Mouse (Mus musculus) myocyte (in vitro differentiated cells): ENCODE data around the gene Scg3.
"Not testable (repeated sequence)": the region's sequence is repeated elsewhere in the genome, so short reads cannot be mapped to it uniquely, and the experiment has no call there.

Source experiments
- CEBPB ChIP-seq: IDR thresholded peaks from 2 replicates; pipeline ENCODE4 v1.6.1; 2011; ENCODE audit warnings: mild to moderate bottlenecking, moderate library complexity; ENCODE audit not compliant: poor library complexity, insufficient read depth, severe bottlenecking
- E2F4 ChIP-seq: IDR thresholded peaks from one replicate; pipeline ENCODE4 v1.6.1; 2011; ENCODE audit warnings: mild to moderate bottlenecking, control low read depth, moderate library complexity; ENCODE audit not compliant: insufficient read depth
- MAX ChIP-seq: IDR thresholded peaks from one replicate; pipeline ENCODE4 v1.6.1; 2011; ENCODE audit warnings: low read depth, mild to moderate bottlenecking, control low read depth
- MYOD1 ChIP-seq, 3 experiments: IDR thresholded peaks; one replicate each; pipeline ENCODE4 v1.6.1; 2011; ENCODE audit warnings: control low read depth in 2 of 3, low read depth in 2 of 3, mild to moderate bottlenecking in 2 of 3, moderate library complexity in 1 of 3; ENCODE audit not compliant: insufficient read length in 2 of 3, control insufficient read depth in 1 of 3
- MYOG ChIP-seq, 3 experiments: IDR thresholded peaks; one replicate each; pipeline ENCODE4 v1.6.1; 2011; ENCODE audit warnings: control low read depth in 2 of 3, low read depth in 2 of 3, mild to moderate bottlenecking in 2 of 3; ENCODE audit not compliant: insufficient read length in 2 of 3, control insufficient read depth in 1 of 3, insufficient read depth in 1 of 3
- POLR2A ChIP-seq: IDR thresholded peaks from one replicate; pipeline ENCODE4 v1.6.1; 2011; ENCODE audit warnings: low read depth, mild to moderate bottlenecking, control low read depth, moderate library complexity; ENCODE audit not compliant: insufficient read length
- POLR2AphosphoS2 ChIP-seq: IDR thresholded peaks from one replicate; pipeline ENCODE4 v1.6.1; 2011; ENCODE audit warnings: low read depth, control low read depth; ENCODE audit not compliant: insufficient read length
- REST ChIP-seq: IDR thresholded peaks from one replicate; pipeline ENCODE4 v1.6.1; 2011; ENCODE audit warnings: mild to moderate bottlenecking, control low read depth, moderate library complexity; ENCODE audit not compliant: insufficient read depth, insufficient read length
- SRF ChIP-seq: IDR thresholded peaks from one replicate; pipeline ENCODE4 v1.6.1; 2011; ENCODE audit warnings: low read depth; ENCODE audit not compliant: control insufficient read depth, insufficient read length
- TCF12 ChIP-seq: IDR thresholded peaks from one replicate; pipeline ENCODE4 v1.6.1; 2011; ENCODE audit warnings: mild to moderate bottlenecking, control low read depth; ENCODE audit not compliant: poor library complexity, insufficient read depth, severe bottlenecking
- TCF3 ChIP-seq: IDR thresholded peaks from one replicate; pipeline ENCODE4 v1.6.1; 2011; ENCODE audit warnings: low read depth, control low read depth; ENCODE audit not compliant: insufficient read length
- USF1 ChIP-seq: IDR thresholded peaks from one replicate; pipeline ENCODE4 v1.6.1; 2011; ENCODE audit warnings: low read depth, mild to moderate bottlenecking, control low read depth, moderate library complexity

DNA sequence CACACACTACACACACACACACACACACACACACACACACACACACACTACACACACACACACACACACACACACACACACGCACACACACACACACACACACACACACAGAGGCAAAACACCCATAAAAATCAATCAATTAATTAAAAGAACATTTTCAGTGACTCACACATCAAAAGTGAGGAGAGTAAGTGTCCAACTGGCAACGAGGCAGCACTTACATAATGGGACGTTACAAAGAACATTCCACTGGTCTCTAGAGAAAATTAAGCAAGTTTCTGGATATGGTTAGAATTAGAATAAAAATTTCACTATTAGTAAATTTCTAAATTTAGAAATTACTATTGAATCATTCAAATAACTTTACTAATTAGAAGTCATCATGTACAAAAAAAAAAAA, 27.4 kb downstream of the Scg3 start:
- not testable (repeated sequence) for TF ChIP-seq POLR2A; E2F4; USF1; MYOD1 (IDR thresholded peaks at IDR 0.05; ENCODE audit: control insufficient read depth in 1 of 3, insufficient read length in 2 of 3, low read depth in 2 of 3); MAX; TCF12; CEBPB; POLR2AphosphoS2; REST; MYOG (IDR thresholded peaks at IDR 0.05; ENCODE audit: control insufficient read depth in 1 of 3, insufficient read depth in 1 of 3, insufficient read length in 2 of 3, low read depth in 2 of 3); SRF; TCF3
